Mouse (Mus musculus): Measurements from ENCODE around the gene Dok5. TPM values are rescaled to one million over a fixed set of nuclear protein-coding genes. Genes with fewer than 3 reads are reported as not detected.

The Dok5 gene
- polyA plus RNA-seq, 1 experiment: 0.11 TPM

DNA sequence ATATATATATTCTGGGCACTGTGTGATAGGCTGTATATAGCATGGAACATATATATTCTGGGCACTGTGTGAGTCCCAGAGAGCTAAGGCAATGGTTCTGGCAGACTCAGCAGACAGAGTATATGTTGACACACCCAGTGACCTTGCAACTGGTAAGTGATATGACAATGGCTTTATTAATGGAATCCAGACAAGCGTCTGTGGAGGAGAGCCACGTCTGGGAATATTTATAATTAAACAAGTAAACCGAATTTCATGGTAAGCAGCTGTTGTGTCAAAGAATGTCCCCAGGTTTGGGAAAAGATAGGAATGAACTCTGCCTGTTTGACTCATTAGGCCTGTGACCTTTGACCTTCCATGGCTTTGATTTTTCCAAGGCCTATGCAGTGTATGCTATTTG lies 2.8 kb downstream of the Dok5 start:
- H3K36me3 ChIP-seq (ENCODE audit: control insufficient read depth, insufficient read depth, low read length): no peaks in the 10 kb centered on the region
- no peaks in the 10 kb centered on the region; the same call in 1 of the 2 replicates for H3K27me3 ChIP-seq (ENCODE audit: control insufficient read depth, insufficient read depth, low read length)
- H3K4me1 ChIP-seq (ENCODE audit: control insufficient read depth, insufficient read depth, low read length): peaks cover 8% of the 10 kb centered on the region
- H3K4me3 ChIP-seq (ENCODE audit: control insufficient read depth, low read depth, low read length): no peak overlapping the region
- TF ChIP-seq POLR2A (IDR thresholded peaks at IDR 0.05; ENCODE audit: control insufficient read depth, low read depth, low read length) (no peak), CTCF (IDR thresholded peaks at IDR 0.05; ENCODE audit: control insufficient read depth, insufficient read depth, insufficient replicate concordance, low read depth, low read length) (no peak)
- no peak overlapping the region for H3K27ac ChIP-seq (ENCODE audit: control insufficient read depth, insufficient read depth, low read depth, low read length)

DNA sequence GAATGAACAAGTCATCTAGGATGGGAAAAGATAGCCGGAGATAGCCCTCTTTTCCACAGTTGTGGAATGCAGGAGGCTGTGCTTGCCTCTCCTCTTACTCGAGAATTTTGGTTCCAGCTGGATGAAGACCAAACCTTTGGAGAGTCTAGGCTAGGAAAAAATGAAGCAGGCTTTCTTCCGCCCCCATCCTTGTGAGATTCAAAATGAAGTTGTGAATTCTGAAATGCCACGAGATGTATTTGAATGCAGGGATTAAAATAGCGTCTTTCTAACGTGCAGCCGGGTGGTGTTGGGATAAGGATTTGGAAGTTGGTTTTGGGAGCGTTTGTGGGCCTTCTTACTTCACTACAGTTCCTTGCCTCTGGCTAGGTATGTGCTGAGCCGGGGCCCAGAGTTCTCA lies 6.8 kb downstream of the Dok5 start:
- H3K27me3 ChIP-seq (ENCODE audit: control insufficient read depth, insufficient read depth, low read length): no peaks in the 10 kb centered on the region
- no peaks in the 10 kb centered on the region for H3K4me1 ChIP-seq (ENCODE audit: control insufficient read depth, insufficient read depth, low read length)
- no peaks in the 10 kb centered on the region for H3K36me3 ChIP-seq (ENCODE audit: control insufficient read depth, insufficient read depth, low read length)
- no peak for TF ChIP-seq POLR2A (IDR thresholded peaks at IDR 0.05; ENCODE audit: control insufficient read depth, low read depth, low read length)
- no peak for TF ChIP-seq CTCF (IDR thresholded peaks at IDR 0.05; ENCODE audit: control insufficient read depth, insufficient read depth, insufficient replicate concordance, low read depth, low read length)
- H3K27ac ChIP-seq (ENCODE audit: control insufficient read depth, insufficient read depth, low read depth, low read length): no peak overlapping the region
- no peak overlapping the region for H3K4me3 ChIP-seq (ENCODE audit: control insufficient read depth, low read depth, low read length)

DNA sequence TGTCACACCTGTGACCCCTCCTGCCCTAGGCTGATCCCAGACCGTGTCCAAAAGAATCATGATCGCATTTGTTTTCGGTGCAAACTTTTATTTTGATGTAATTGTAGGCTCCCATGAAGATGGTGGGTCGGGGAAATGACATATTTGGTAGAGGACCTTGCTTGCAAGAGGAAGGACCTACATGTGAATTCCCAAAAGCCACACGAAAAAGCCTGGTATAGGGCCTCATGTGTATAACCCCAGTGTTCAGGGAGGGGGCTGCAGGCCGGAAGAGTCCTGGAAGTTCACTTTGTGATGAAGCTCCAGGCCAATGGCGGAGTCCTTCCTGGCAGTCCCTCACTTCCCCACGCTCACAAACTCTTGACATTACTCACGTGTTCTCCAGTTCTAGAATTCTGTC lies 7.3 kb downstream of the Dok5 start:
- Histone ChIP-seq H3K4me3 (ENCODE audit: control insufficient read depth, low read depth, low read length) (no peak overlapping the region), H3K4me1 (ENCODE audit: control insufficient read depth, insufficient read depth, low read length) (no peaks in the 10 kb centered on the region), H3K27ac (ENCODE audit: control insufficient read depth, insufficient read depth, low read depth, low read length) (no peak overlapping the region), H3K27me3 (ENCODE audit: control insufficient read depth, insufficient read depth, low read length) (no peaks in the 10 kb centered on the region), H3K36me3 (ENCODE audit: control insufficient read depth, insufficient read depth, low read length) (no peaks in the 10 kb centered on the region)
- TF ChIP-seq POLR2A (IDR thresholded peaks at IDR 0.05; ENCODE audit: control insufficient read depth, low read depth, low read length): no peak
- no peak for TF ChIP-seq CTCF (IDR thresholded peaks at IDR 0.05; ENCODE audit: control insufficient read depth, insufficient read depth, insufficient replicate concordance, low read depth, low read length)

DNA sequence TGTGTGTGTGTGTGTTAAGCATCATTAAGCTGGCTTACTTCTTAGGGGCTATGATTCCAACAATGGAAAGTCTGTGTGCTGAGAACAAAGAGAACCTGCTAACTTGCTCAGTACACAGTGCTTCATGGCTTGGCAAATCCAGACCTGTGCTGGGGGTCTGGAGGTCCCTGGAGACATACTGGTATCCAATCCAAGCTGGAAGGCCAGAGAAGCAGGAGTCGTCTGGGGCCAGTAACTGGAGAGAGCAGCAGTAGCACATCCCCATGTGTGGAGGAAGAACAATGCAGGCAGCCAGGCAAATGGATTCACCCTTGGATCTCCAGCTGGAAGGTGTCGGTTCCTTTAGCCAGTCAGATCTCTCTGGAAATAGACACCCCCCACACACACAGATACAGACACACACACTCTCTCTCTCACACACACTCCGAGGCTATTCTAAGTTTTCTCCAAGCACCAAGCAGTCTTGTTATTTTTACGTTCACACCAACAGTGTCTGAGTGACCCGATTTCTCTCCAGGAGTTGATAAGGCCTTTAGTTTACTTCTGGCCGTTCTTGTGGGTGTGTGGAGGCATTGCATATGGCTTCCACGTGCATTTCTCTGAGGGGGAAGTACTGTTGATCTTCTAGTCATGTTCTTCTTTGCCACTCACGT lies 8.2 kb downstream of the Dok5 start:
- H3K4me1 ChIP-seq (ENCODE audit: control insufficient read depth, insufficient read depth, low read length): no peaks in the 10 kb centered on the region
- no peak overlapping the region for H3K27ac ChIP-seq (ENCODE audit: control insufficient read depth, insufficient read depth, low read depth, low read length)
- H3K36me3 ChIP-seq (ENCODE audit: control insufficient read depth, insufficient read depth, low read length): no peaks in the 10 kb centered on the region
- H3K4me3 ChIP-seq (ENCODE audit: control insufficient read depth, low read depth, low read length): no peak overlapping the region
- TF ChIP-seq POLR2A (IDR thresholded peaks at IDR 0.05; ENCODE audit: control insufficient read depth, low read depth, low read length) (no peak), CTCF (IDR thresholded peaks at IDR 0.05; ENCODE audit: control insufficient read depth, insufficient read depth, insufficient replicate concordance, low read depth, low read length) (no peak)
- H3K27me3 ChIP-seq (ENCODE audit: control insufficient read depth, insufficient read depth, low read length): no peaks in the 10 kb centered on the region

DNA sequence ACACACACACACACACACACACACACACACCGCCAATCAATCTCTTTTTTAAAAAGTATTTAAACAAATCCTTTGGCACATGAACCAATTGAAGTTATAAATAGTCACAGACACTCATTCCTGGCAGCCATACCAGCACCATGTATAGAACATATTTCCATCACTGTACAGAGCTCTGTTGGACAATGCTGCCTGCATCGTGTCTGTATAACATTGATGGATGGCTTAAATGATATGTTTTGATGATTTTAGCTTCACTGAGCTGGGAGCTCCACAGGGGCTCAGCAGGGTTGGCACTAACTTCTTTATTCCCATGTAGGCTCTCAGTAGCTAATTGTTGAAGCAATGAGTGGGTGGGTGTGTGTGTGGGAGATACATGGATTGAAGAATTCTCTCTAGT lies 11.9 kb downstream of the Dok5 start:
- no peaks in the 10 kb centered on the region for H3K4me1 ChIP-seq (ENCODE audit: control insufficient read depth, insufficient read depth, low read length)
- no peak for TF ChIP-seq CTCF (IDR thresholded peaks at IDR 0.05; ENCODE audit: control insufficient read depth, insufficient read depth, insufficient replicate concordance, low read depth, low read length)
- no peak for TF ChIP-seq POLR2A (IDR thresholded peaks at IDR 0.05; ENCODE audit: control insufficient read depth, low read depth, low read length)
- no peaks in the 10 kb centered on the region for H3K36me3 ChIP-seq (ENCODE audit: control insufficient read depth, insufficient read depth, low read length)
- no peak overlapping the region for H3K27ac ChIP-seq (ENCODE audit: control insufficient read depth, insufficient read depth, low read depth, low read length)
- no peaks in the 10 kb centered on the region for H3K27me3 ChIP-seq (ENCODE audit: control insufficient read depth, insufficient read depth, low read length)
- H3K4me3 ChIP-seq (ENCODE audit: control insufficient read depth, low read depth, low read length): no peak overlapping the region

- no peak for TF ChIP-seq POLR2A (IDR thresholded peaks at IDR 0.05; ENCODE audit: control insufficient read depth, low read depth, low read length)
- no peak for TF ChIP-seq CTCF (IDR thresholded peaks at IDR 0.05; ENCODE audit: control insufficient read depth, insufficient read depth, insufficient replicate concordance, low read depth, low read length)
These were observed 17.3 kb downstream of the Dok5 start for GRCm38 (mm10) chr2:170748901-170749300.

DNA sequence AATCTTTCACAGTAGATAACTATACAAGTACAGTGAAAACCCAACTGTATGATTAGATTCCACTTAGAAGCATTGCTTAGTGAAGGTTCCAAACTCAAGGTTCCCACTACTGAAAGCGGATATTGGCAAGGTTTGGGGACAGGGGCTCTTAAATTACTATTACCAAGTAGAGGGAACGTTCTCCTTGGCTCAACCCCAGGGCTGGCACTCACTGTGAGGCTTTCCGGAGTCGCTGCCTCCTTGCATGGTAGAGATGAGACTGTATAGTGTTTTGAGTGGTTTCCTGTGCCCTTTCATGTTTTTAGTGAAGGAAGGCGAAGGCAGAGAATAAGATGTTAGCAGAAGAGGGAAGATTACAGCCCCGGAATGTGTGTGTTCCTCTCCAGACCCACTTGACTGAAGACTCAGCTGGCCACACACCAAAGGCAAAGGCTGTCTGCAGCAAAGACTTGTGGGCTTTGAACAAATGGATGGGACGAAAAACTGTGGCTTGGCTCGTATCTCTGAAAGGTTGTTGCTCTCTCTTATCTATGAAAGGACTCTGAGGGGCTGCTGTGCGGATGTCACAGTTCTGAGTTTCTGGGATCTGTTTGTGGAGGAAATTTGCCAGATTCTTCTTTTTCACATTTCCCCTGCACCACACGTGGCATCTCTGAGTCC lies 20.7 kb downstream of the Dok5 start:
- TF ChIP-seq CTCF (IDR thresholded peaks at IDR 0.05; ENCODE audit: control insufficient read depth, insufficient read depth, insufficient replicate concordance, low read depth, low read length) (no peak), POLR2A (IDR thresholded peaks at IDR 0.05; ENCODE audit: control insufficient read depth, low read depth, low read length) (no peak)
- peaks cover 2% of the 10 kb centered on the region; the same call in 1 of the 2 replicates for H3K4me1 ChIP-seq (ENCODE audit: control insufficient read depth, insufficient read depth, low read length)
- no peaks in the 10 kb centered on the region for H3K27me3 ChIP-seq (ENCODE audit: control insufficient read depth, insufficient read depth, low read length)
- H3K36me3 ChIP-seq (ENCODE audit: control insufficient read depth, insufficient read depth, low read length): no peaks in the 10 kb centered on the region
- no peak overlapping the region for H3K27ac ChIP-seq (ENCODE audit: control insufficient read depth, insufficient read depth, low read depth, low read length)
- H3K4me3 ChIP-seq (ENCODE audit: control insufficient read depth, low read depth, low read length): no peak overlapping the region

More at GRCm38 (mm10) chr2:170748901-170749300, 17.3 kb downstream of the Dok5 start:
- Histone ChIP-seq H3K4me3 (ENCODE audit: control insufficient read depth, low read depth, low read length) (no peak overlapping the region), H3K27me3 (ENCODE audit: control insufficient read depth, insufficient read depth, low read length) (no peaks in the 10 kb centered on the region), H3K36me3 (ENCODE audit: control insufficient read depth, insufficient read depth, low read length) (no peaks in the 10 kb centered on the region), H3K27ac (ENCODE audit: control insufficient read depth, insufficient read depth, low read depth, low read length) (no peak overlapping the region), H3K4me1 (ENCODE audit: control insufficient read depth, insufficient read depth, low read length) (peaks cover under 1% of the 10 kb centered on the region; the same call in 1 of the 2 replicates)
